Mouse (Mus musculus) heart, adult 2 months (tissue): ENCODE measurements at regions not wholly inside any gene's neighbourhood (a gene's known extent, or its start where the extent isn't known, plus 50 kb on each side); places are given as distances from the start of the nearest gene placed in this dataset.

Experiments
- CTCF ChIP-seq: fragments of 200-600 bp; IDR thresholded peaks from 2 replicates; pipeline ENCODE4 v1.8.1; 2022; ENCODE audit warnings: antibody characterized with exemption, mild to moderate bottlenecking, moderate library complexity
- POLR2A ChIP-seq: fragments of 200-500 bp; IDR thresholded peaks from 2 replicates; pipeline ENCODE4 v1.6.1; 2011; ENCODE audit warnings: mild to moderate bottlenecking, low read depth, low read length, control low read depth; ENCODE audit not compliant: insufficient read depth

DNA sequence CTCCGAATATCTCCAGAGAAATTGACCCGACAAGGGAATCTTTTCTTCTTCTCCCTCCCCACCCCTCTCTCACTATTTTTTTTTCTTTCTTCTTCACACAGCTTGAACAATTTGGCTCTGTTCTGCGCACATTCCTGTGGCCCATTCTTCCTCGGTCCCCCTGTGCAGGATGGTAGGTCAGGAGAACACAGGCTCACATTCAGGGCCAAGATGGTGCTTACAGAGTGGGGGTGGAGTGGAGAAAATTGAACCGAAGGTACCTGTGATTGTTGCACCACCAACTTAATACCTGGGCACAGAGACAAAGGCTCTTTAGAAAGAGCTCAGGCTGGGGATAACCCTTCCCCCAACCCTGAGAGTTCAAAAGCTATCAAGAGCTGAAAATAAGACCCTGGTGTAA is 70.4 kb upstream of the Sox9 start:
- TF ChIP-seq POLR2A (no peak), CTCF (no peak)
